Mouse (Mus musculus): ENCODE measurements at regions not wholly inside any gene's neighbourhood (a gene's known extent, or its start where the extent isn't known, plus 50 kb on each side); places are given as distances from the start of the nearest gene placed in this dataset.

GRCm38 (mm10) chr8:26891881-26892280 lies 85.2 kb upstream of the Zfp703 start:
- DNase-seq, result no peak

DNA sequence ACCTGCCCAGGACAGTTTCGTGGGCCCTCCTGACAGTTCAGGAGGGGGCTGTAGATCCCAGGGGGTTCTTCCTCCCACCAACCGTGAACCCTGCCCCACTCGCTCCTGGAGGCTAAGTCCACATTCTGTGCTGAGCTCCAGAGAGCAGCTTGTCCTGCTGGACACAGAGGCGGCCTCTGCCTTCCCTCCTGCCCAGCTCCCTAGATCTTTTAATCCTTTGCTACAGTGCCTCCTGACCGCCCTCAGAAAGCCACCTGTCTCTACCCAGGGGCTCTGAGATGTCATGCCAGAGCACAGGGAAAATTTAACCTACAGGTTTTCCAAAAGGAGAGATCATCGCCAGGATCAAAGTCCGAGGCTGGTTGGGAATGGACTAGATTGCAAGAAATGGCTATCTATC lies 84.7 kb upstream of the Zfp703 start:
- DNase-seq, result no peak

GRCm38 (mm10) chr8:26895867-26896266 lies 81.3 kb upstream of the Zfp703 start:
- DNase-seq, result no peak

- DNase-seq, result no peak
Measured at GRCm38 (mm10) chr8:26903289-26903688, 73.8 kb upstream of the Zfp703 start.

- peak; percentile 49 for DNase-seq
Measured at GRCm38 (mm10) chr8:26906257-26906656, 70.9 kb upstream of the Zfp703 start.

- DNase-seq, result peak; percentile 11
Measured at GRCm38 (mm10) chr8:26907347-26908170, 69.6 kb upstream of the Zfp703 start.

DNA sequence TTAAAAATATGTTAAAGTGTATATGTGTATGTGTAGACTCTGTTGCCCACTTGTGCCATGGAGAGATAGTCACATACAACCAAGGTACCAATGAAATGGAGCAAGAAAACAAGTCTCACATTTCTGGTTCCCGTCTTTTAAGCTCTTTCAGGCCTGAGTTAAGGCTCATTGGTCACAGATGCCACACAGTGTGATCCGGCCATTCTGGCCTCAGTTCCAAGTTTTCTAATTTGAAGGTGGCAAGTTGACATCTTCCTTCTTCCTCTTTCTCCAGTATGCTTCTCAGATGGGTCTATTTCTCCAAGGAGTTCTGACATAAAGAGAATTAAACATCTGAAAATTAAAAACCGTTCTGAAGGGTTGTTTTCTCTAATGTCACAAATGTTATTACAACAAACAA lies 66.9 kb upstream of the Zfp703 start:
- DNase-seq, result no peak

GRCm38 (mm10) chr8:26913562-26914529 lies 63.3 kb upstream of the Zfp703 start:
- no peak for DNase-seq

DNA sequence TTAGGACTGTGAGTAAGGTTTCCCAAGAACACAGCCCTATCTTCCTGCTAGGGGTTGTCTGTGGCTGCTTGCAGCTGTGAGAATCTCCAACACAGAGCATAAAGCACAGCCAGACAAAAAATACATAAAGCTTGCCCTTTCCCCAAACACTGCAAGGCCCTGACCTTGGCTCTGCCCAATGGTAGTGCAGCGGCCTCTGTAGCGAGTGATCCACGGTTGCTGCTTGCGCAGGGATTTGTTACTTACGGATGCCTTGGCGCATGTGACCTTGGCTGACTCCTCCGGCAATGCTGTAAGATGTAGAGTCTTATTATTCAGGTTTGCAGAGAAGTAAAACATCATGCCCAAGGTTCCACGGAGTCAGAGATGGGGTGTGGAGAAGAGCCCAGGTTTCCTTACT lies 61.4 kb upstream of the Zfp703 start:
- DNase-seq, result no peak

- no peak for DNase-seq
Measured at GRCm38 (mm10) chr8:26921531-26922177, 55.5 kb upstream of the Zfp703 start.

DNA sequence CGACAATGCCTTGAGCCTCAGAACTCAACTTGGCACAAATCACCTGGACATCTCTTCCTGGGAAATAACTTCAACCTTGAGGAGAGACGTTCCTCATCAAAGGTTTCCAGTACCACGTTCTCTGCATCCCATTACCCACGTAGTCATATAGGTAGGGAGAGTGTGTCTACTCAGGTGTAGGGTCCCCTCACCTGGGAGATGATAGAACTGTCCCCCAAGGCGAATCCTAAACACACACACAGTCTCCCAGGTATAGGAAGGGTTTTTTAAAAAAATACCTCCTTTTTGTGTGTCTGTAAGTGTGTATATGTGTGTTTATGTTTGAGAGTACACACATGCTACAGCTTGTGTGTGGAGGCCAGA lies 55.0 kb upstream of the Zfp703 start:
- DNase-seq, result no peak

GRCm38 (mm10) chr8:26923166-26923565 lies 54.0 kb upstream of the Zfp703 start:
- no peak for DNase-seq

All from kidney, adult 9 months (tissue).